Mouse (Mus musculus) lung, adult 2 months (tissue): ENCODE results near the gene Psmd8. TPM values are rescaled to one million over a fixed set of nuclear protein-coding genes. Genes with fewer than 3 reads are reported as not detected.

Experiments used
- DNase-seq: peaks from one replicate; pipeline ENCODE4 v3.0.0; 2022
- H3K4me1 ChIP-seq: fragments of 200-500 bp; 2 replicates; pipeline ENCODE4 v1.6.1; 2011; ENCODE audit warnings: low read length; ENCODE audit not compliant: control insufficient read depth, insufficient read depth
- H3K4me3 ChIP-seq: fragments of 200-500 bp; replicated peaks from 2 replicates; pipeline ENCODE3; 2011; ENCODE audit warnings: low read depth, mild to moderate bottlenecking, control low read depth, low read length; ENCODE audit errors: extremely low read depth
- CTCF ChIP-seq: fragments of 200-500 bp; IDR thresholded peaks from 2 replicates; pipeline ENCODE4 v1.5.1; 2011; ENCODE audit warnings: mild to moderate bottlenecking, low read length, control low read depth; ENCODE audit not compliant: insufficient read depth
- POLR2A ChIP-seq: fragments of 200-500 bp; IDR thresholded peaks from 2 replicates; pipeline ENCODE4 v1.6.1; 2011; ENCODE audit warnings: low read depth, mild to moderate bottlenecking, control low read depth, low read length, borderline replicate concordance; ENCODE audit errors: extremely low read depth
- WGBS: fragments of 180-500 bp; shearing (Covaris S2); methylation state at CpG from one replicate; pipeline ENCODE4 v1.1.7; 2018; 5-methylcytosine and 5-hydroxymethylcytosine counted together
- polyA plus RNA-seq: library from polyadenylated mRNA; depleted of rRNA; stranded (reverse); fragments of >200 nt; gene quantifications from 2 replicates; pipeline ENCODE4 v1.2.3, GENCODE M21; 2012

Gene Psmd8
- polyA plus RNA-seq, 1 experiment = 165 TPM

DNA sequence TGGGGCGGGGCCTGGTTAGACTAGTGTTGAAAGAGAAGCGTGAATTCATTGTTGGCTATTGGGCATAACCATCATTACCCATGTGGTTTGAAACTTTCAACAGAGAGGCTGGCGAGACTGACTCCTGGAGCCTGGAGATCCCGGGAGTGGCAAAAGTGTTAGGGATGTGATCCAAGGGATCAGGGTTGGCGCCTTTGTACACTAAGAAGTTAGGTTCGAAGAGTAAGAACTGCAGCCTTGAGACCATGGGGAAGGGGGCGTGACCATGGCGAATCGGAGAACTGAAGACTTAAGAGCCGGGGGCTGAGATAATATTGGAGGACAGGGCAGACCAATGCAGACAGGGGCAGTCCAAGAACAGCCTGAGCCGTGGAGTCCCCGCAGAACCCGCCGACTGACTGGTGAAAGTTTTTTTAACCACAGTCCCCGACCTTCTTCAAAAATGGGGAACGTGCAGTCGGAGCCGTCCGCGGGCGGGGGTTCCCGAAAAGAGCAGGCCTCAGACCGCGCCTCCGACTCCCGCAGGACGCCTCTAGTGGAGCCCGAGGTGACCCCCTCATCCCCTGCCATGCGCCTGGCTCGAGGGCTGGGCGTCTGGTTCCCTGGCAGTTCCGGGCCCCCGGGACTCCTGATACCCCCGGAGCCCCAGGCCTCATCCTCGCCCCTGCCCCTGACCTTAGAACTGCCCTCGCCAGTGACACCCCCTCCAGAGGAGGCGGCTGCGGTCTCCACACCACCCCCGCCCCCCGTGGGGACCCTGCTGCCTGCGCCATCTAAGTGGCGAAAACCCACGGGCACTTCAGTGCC, 9.5 kb downstream of the Psmd8 start:
- H3K4me1 ChIP-seq = peaks cover 18% of the 10 kb centered on the region
- H3K4me3 ChIP-seq = peak overlapping the region; percentile 86
- no peak for TF ChIP-seq CTCF
- no peak for TF ChIP-seq POLR2A
- WGBS = 2% methylated on average over 43 of the region's 43 CpGs
- DNase-seq = no peak

DNA sequence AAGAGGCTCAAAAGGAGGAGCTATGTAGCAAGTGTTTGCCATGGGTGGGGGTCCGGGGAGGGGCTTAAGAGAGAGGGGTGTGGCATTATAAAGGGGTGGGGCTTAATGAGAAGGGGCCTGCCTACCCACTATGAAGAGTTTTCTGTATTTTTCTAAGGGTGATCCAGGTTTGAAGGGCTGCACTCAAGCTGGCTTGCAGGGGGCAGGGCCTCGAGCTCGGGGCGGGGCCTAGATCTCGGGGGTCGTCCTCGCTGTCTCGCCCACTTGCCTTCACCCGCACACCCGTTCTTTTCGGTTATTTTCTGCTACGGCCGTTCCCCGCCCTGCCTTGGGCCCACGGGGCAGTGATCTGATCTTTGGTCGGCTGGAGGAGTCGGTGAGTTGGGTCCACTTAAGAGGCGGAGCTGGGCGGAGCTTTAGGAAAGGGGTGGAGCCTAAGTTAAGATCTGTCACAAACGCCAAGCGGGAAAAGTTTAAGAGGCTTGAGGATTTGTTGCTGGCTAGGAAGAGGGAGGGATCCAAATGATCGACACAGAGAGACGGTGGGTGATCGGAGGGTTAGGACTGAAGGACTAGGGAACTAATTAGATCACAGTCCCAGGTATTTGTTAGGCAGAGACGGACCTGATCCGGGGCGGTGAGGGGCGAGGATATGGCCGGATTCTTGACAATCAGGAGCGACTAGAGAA, 10.3 kb downstream of the Psmd8 start, which contains the start of the genes Ggn and Spred3:
TSS of gene Ggn (plus strand) at position 145 of the 689 bp plus-strand sequence.
TSS of gene Spred3 (minus strand) at position 346 of the 689 bp plus-strand sequence.
- Histone ChIP-seq H3K4me3 (peak within 1 kb of the TSS; percentile 86), H3K4me1 (peaks cover 18% of the 10 kb centered on the region)
- DNase-seq = peak; percentile 81
- WGBS = under 1% methylated on average over 30 of the region's 30 CpGs
- TF ChIP-seq POLR2A (peak; percentile 55; the same call in 1 of the 2 replicates), CTCF (no peak)

DNA sequence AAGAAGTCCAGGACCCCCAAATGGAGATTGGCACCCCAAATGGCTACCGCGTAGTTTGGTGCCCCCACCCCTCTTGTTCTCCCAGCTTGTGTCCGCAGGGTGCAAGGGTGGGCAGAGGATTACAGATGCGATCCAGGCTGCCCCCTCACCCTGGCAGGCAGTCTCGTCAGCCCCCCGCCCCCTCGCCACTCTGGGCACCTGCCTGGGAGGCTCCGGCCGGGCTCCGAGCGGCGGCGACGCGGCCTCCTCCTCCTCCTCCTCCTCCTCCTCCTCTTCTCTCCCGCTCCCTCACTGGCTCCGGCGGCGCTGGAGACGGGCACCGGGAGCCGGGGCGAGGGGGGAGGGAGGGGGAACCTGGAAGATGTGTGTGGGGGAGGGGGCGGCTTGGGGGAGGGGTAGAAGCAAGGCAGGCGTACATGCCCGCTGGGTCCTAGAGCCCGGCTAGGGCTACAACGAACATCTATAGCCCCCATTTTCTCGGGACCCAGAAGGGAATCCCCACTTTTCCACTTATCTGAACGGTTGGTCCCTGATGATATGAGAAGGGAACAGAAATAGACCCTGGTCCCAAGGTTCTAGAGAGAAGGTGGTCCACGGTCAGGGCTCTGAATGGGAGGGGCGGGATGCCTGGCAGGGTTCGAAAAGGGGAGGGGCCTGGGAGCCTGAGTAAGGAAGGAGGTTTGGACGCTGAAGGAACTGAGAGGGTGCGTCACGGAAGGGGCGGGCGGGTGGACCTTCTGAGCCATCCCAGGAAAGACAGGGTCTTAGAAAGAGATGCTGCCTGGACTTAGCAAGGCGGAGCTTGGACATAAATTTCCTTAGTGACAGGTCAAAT, 11.1 kb downstream of the Psmd8 start:
- Histone ChIP-seq H3K4me3 (peak overlapping the region; percentile 86), H3K4me1 (peaks cover 18% of the 10 kb centered on the region)
- peak; percentile 55 for DNase-seq
- WGBS = under 1% methylated on average over 29 of the region's 39 CpGs
- TF ChIP-seq CTCF = no peak
- no peak for TF ChIP-seq POLR2A

DNA sequence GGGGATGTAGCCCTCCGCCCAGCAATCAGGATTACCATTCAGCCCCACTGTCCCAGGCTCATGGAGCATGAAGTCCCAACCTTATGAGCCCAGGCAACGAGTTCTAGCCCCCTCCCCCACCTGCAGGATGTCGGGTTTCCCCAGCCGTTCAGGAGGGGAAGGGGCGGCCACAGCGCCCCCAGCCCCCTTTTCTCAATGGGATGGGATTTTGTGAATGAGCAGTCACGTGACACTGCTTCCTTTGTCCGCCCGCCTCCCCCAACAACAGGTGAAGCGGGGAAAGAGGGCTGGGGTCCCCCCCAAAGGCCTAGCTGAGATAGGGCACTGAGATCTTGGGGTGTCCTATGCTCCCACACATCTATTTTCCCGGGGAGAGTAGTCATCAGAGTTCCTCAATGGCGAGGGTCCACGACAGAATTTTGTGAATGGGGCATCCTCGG, 11.7 kb downstream of the Psmd8 start:
- 4% methylated on average over 14 of the region's 14 CpGs for WGBS
- TF ChIP-seq CTCF (no peak), POLR2A (no peak)
- Histone ChIP-seq H3K4me3 (peak overlapping the region; percentile 53), H3K4me1 (peaks cover 18% of the 10 kb centered on the region)
- DNase-seq = no peak

DNA sequence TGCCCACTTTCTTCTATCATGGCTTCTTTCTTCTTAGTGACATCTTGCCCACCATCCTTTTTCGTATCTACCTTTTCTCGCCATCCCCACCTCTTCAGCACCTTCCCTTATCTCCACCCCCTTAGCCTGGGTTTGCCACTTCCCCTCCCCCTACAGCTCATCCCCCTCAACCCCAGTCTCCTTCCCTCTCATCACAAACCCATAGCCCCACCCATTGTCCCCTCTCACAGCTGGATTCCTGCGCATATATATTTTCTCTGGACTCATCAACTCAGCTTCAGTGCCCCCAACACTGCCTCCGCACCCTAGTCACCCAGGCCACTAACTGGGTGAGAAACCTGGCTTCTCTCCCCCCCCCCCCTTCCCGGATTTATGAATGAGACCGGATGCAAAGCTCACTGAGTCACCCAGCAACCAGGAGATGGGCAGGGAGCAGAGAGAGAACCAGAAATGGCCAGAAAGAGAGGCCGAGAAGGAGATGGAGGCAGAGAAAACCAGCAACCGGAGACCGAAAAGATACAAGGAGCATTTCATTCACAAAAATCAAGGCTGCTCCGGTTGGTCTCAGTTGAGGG, 12.3 kb downstream of the Psmd8 start:
- TF ChIP-seq POLR2A (no peak), CTCF (no peak)
- DNase-seq = no peak
- H3K4me1 ChIP-seq = peaks cover 18% of the 10 kb centered on the region
- H3K4me3 ChIP-seq = no peak overlapping the region
- 23% methylated on average over 10 of the region's 10 CpGs for WGBS

DNA sequence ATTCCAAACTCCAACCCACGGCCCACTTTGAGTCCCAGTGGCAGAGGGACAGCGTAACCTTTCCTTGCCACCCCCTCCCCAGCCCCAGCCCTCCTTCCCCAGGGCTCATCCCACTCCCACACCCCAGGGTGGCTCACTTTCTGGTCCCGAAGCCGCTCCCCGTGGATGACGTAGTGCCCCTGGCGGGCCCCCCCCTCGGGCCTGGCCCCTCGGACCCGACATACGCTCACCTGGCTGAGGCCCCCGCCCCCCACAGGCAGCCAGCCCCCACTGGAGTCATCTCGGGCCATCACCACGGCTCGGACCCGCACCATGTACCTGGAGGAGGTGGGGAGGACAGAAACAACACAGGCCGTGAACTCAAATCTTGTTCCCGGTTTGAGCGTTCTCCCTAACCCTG, 12.8 kb downstream of the Psmd8 start:
- no peak overlapping the region for H3K4me3 ChIP-seq
- peaks cover 18% of the 10 kb centered on the region for H3K4me1 ChIP-seq
- no peak for DNase-seq
- WGBS = 59% methylated on average over 19 of the region's 19 CpGs
- TF ChIP-seq CTCF (no peak), POLR2A (no peak)

DNA sequence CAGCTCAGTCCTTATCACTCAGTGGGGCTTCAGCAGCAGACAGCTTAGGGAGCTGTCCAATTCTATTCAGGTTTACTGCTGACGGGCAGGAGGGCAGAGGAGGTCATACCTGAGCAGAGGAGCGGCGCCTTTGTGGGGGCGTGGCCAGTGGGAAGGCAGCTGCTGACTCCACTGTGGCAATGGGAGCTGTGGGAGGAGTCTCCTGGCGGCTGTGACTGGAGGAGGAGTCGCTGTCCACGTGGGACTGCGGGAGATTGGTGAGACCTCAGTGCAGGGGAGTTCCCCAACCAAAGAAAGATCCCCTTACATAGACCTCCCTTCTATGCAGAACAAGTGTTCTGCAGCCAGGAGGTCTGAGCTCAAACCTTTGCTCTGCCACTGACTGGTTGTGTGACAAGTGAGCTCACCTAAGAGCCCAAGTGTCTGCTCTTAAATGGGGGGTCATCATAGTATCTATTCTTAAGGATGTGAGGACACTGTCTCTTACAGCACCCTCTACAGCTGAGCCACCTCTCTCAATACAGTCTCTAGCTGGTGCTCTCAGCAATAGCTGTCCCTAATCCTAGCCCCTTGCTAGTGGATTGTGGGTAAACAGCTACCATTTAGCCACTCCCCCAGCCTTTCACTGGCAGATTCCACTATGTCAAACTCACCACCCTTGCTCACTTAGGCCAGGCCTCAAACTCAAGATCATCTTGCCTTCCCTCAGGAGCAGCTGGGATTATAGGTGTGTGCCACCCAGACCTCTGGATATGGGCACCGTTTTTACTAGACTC, 17.6 kb downstream of the Psmd8 start:
- 27% methylated on average over 9 of the region's 9 CpGs for WGBS

DNA sequence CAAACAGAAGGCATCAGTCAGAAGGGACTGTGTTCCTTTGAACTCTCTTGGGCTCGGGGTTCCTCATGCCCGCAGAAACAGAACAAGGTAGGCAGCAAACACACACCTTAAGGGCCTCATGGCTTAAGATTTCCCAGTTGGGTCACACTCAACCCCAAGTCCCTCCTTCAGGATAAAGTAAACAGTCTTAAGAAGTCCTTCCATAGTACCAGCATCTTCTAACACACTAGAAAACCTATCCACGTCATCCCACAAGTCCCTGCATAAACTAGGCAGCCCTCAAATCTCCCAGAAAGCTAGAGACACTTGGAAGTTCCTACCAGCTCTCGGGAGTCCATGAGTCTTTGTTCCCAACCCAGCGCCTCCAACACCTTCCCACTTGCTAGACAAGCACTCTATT, 18.2 kb downstream of the Psmd8 start:
- no peak for TF ChIP-seq CTCF
- no peak for TF ChIP-seq POLR2A
- DNase-seq = no peak
- Histone ChIP-seq H3K4me1 (no peaks in the 10 kb centered on the region), H3K4me3 (no peak overlapping the region)
- WGBS = 71% methylated on average over 5 of the region's 5 CpGs

More for the DNA sequence above, 17.6 kb downstream of the Psmd8 start:
- TF ChIP-seq CTCF (no peak), POLR2A (no peak)
- Histone ChIP-seq H3K4me1 (no peaks in the 10 kb centered on the region), H3K4me3 (no peak overlapping the region)
- peak; percentile 69 for DNase-seq
